12 mouse cellular contexts compared by ENCODE assay signal in the genomic region with DNA sequence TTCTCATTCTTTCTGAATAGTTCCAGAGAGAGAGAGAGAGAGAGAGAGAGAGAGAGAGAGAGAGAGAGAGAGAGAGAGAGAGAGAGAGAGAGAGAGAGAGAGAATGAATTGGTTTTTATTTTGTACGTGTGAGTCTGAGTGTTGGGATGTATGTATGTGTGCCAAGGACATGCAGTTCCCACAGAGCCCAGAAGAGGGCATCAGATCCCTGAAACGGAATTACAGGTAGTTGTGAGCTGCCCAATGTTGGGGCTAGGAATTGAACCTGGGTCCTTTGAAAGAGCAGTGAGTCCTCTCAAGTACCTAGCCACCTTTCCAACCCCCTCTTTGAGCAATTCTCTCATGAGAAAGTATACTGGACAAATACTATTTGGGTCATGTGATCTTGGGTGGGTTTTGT.
DNase-seq lines count a peak whose midpoint lies in the region; ATAC-seq lines count a peak whose summit lies in the region.
"Had no signal": no experiment of that assay in that cellular context is flagged by ENCODE, and none has a peak within 500 bp of the region (broad histone marks: within the 10 kb centered on the region; RNA-seq: fewer than 3 reads in every experiment).

No protein-coding gene starts in this region.

- H3K27me3 ChIP-seq in hindbrain, embryonic 11.5 days (ENCODE audit: control insufficient read depth, insufficient read depth, low read length) = no peaks in the 10 kb centered on the region
- H3K27me3 ChIP-seq in hindbrain, embryonic 12.5 days = no peaks in the 10 kb centered on the region
- H3K27me3 ChIP-seq in midbrain, embryonic 14.5 days (ENCODE audit: control insufficient read depth, insufficient read depth, low read length) = no peaks in the 10 kb centered on the region
- H3K27me3 ChIP-seq in midbrain, embryonic 16.5 days (ENCODE audit: control insufficient read depth, insufficient read depth, low read depth, low read length) = no peaks in the 10 kb centered on the region
- H3K27me3 ChIP-seq: embryonic facial prominence, embryonic 13.5 days; heart, embryonic 15.5 days had no signal

- no peak for ATAC-seq in hindbrain, embryonic 11.5 days (ENCODE audit: low FRiP score)
- ATAC-seq in hindbrain, embryonic 12.5 days (ENCODE audit: low FRiP score) = no peak
- no peak for ATAC-seq in midbrain, embryonic 14.5 days (ENCODE audit: low FRiP score, low TSS enrichment)
- no peak for ATAC-seq in midbrain, embryonic 16.5 days

- DNase-seq in hindbrain, embryonic 11.5 days (ENCODE audit: low spot score) = peak; percentile 38
- peak; percentile 33 for DNase-seq in midbrain, embryonic 14.5 days
- DNase-seq in ZHBTc4 (ENCODE audit: low read depth, low spot score) = peak; percentile 76
- peak; percentile 53 for DNase-seq in lung, postnatal 36 days
- no peak for DNase-seq in ovary, postnatal 14 days (ENCODE audit: low spot score)
- DNase-seq: thymus, adult 18-20 months had no signal

- no peak overlapping the region for H3K4me3 ChIP-seq in hindbrain, embryonic 11.5 days (ENCODE audit: low read depth, low read length)
- H3K4me3 ChIP-seq in hindbrain, embryonic 12.5 days = no peak overlapping the region
- no peak overlapping the region for H3K4me3 ChIP-seq in midbrain, embryonic 14.5 days (replicated peaks; ENCODE audit: low read depth, low read length)
- no peak overlapping the region for H3K4me3 ChIP-seq in midbrain, embryonic 16.5 days (ENCODE audit: low read depth, low read length)
- H3K4me3 ChIP-seq: embryonic facial prominence, embryonic 13.5 days; heart, embryonic 15.5 days had no signal

- H3K27ac ChIP-seq in hindbrain, embryonic 11.5 days (ENCODE audit: low read depth, low read length) = no peak overlapping the region
- H3K27ac ChIP-seq in hindbrain, embryonic 12.5 days = no peak overlapping the region
- no peak overlapping the region for H3K27ac ChIP-seq in midbrain, embryonic 14.5 days (replicated peaks; ENCODE audit: low read depth, low read length)
- H3K27ac ChIP-seq in midbrain, embryonic 16.5 days (ENCODE audit: low read length) = no peak overlapping the region
- H3K27ac ChIP-seq: embryonic facial prominence, embryonic 13.5 days; heart, embryonic 15.5 days; macrophage had no signal

- WGBS in hindbrain, embryonic 11.5 days = 65% methylated on average over 2 of the region's 2 CpGs
- WGBS in hindbrain, embryonic 12.5 days = 66% methylated on average over 2 of the region's 2 CpGs
- WGBS in midbrain, embryonic 14.5 days = 70% methylated on average over 2 of the region's 2 CpGs
- WGBS in midbrain, embryonic 16.5 days = 71% methylated on average over 2 of the region's 2 CpGs

- H3K36me3 ChIP-seq in hindbrain, embryonic 11.5 days (ENCODE audit: control insufficient read depth, insufficient read depth, low read length) = no peaks in the 10 kb centered on the region
- no peaks in the 10 kb centered on the region for H3K36me3 ChIP-seq in hindbrain, embryonic 12.5 days
- no peaks in the 10 kb centered on the region for H3K36me3 ChIP-seq in midbrain, embryonic 14.5 days (ENCODE audit: control insufficient read depth, insufficient read depth, low read length)
- no peaks in the 10 kb centered on the region for H3K36me3 ChIP-seq in midbrain, embryonic 16.5 days (ENCODE audit: control insufficient read depth, insufficient read depth, low read length)
- H3K36me3 ChIP-seq: embryonic facial prominence, embryonic 13.5 days; G1E; heart, embryonic 15.5 days had no signal

- H3K9me3 ChIP-seq in hindbrain, embryonic 11.5 days (ENCODE audit: control insufficient read depth, low read length) = no peaks in the 10 kb centered on the region
- H3K9me3 ChIP-seq in hindbrain, embryonic 12.5 days (replicated peaks) = no peaks in the 10 kb centered on the region
- no peaks in the 10 kb centered on the region for H3K9me3 ChIP-seq in midbrain, embryonic 14.5 days (ENCODE audit: control insufficient read depth, low read length)
- H3K9me3 ChIP-seq in midbrain, embryonic 16.5 days (replicated peaks; ENCODE audit: control insufficient read depth, low read length, poor library complexity, severe bottlenecking) = no peaks in the 10 kb centered on the region
- H3K9me3 ChIP-seq: embryonic facial prominence, embryonic 13.5 days; heart, embryonic 15.5 days had no signal

- no peak overlapping the region for H3K9ac ChIP-seq in hindbrain, embryonic 11.5 days (ENCODE audit: low read depth, low read length)
- H3K9ac ChIP-seq in hindbrain, embryonic 12.5 days = no peak overlapping the region
- no peak overlapping the region for H3K9ac ChIP-seq in midbrain, embryonic 14.5 days (replicated peaks; ENCODE audit: low read length)
- H3K9ac ChIP-seq in midbrain, embryonic 16.5 days (ENCODE audit: low read depth, low read length) = no peak overlapping the region
- H3K9ac ChIP-seq: embryonic facial prominence, embryonic 13.5 days; heart, embryonic 15.5 days had no signal

- no peaks in the 10 kb centered on the region for H3K4me1 ChIP-seq in hindbrain, embryonic 11.5 days (replicated peaks; ENCODE audit: control insufficient read depth, insufficient read depth, low read length)
- peaks cover 16% of the 10 kb centered on the region for H3K4me1 ChIP-seq in hindbrain, embryonic 12.5 days
- H3K4me1 ChIP-seq in midbrain, embryonic 14.5 days (ENCODE audit: control insufficient read depth, insufficient read depth, low read length) = peaks cover 16% of the 10 kb centered on the region; the same call in 1 of the 2 replicates
- H3K4me1 ChIP-seq in midbrain, embryonic 16.5 days (ENCODE audit: control insufficient read depth, insufficient read depth, low read length) = peaks cover 3% of the 10 kb centered on the region; the same call in 1 of the 2 replicates
- H3K4me1 ChIP-seq: heart, embryonic 15.5 days had no signal

- H3K4me2 ChIP-seq in hindbrain, embryonic 11.5 days (replicated peaks; ENCODE audit: low read depth, low read length) = no peak overlapping the region
- no peak overlapping the region for H3K4me2 ChIP-seq in hindbrain, embryonic 12.5 days (replicated peaks)
- no peak overlapping the region for H3K4me2 ChIP-seq in midbrain, embryonic 14.5 days (ENCODE audit: low read length)
- H3K4me2 ChIP-seq in midbrain, embryonic 16.5 days (ENCODE audit: low read length) = no peak overlapping the region
- H3K4me2 ChIP-seq: embryonic facial prominence, embryonic 13.5 days; heart, embryonic 15.5 days had no signal
